Mouse (Mus musculus): Measurements from ENCODE around the gene Txnrd1. TPM values are rescaled to one million over a fixed set of nuclear protein-coding genes. Genes with fewer than 3 reads are reported as not detected.
A peak's percentile ranks its signal among the peaks of the same experiment; 100 is the strongest.

Txnrd1 gene
- polyA plus RNA-seq, 1 experiment from 2014 or later: 89.1 TPM

GRCm38 (mm10) chr10:82858032-82858680 is 24.4 kb downstream of the Txnrd1 start:
- no peak overlapping the region for H3K9ac ChIP-seq (replicated peaks)

DNA sequence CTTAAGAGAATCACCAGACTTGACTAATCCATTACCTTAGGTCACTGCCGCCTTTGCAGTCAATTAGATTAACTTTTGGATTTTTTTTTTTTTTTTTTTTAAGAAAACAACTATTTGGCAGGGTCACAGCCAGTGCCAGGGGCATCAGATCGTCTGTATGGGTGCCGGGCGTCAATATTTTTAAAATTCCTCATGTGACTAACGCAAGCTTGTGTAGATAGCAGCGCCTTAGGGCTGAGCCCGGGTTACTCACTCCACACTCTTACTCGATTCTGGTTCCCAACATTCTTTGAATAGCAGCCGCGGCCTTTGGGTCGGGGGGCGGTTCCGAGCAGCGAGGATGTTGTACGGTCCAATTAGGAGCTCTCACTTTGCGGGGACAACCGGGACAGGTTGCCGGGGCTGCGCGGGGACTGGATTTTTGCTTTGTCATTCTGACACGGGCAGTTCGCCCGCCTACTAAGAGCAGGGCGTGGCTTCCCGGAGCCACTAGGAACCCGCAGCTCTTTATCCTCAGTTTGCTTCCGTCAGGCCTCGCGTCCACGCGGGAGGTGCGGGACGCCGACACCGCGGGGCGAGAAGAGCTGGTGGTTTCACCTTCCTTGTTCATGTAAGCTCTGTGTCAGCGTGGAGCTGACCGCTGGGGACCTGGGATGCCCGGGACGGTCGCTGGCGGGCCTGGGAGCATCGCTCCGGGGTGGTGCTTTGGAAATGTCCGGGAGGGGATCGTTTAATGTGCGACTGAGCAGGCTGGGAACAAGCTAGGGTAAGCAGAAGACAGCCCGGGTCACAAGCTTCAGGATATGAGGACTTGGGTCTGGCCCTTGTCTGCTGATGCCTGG is 25.2 kb downstream of the Txnrd1 start:
- Histone ChIP-seq H3K9ac (replicated peaks) (peak overlapping the region; percentile 63), H3K4me1 (peaks cover 38% of the 10 kb centered on the region), H3K27me3 (replicated peaks) (no peaks in the 10 kb centered on the region), H3K9me3 (replicated peaks) (no peaks in the 10 kb centered on the region), H3K36me3 (peaks cover 1% of the 10 kb centered on the region; the same call in 1 of the 2 replicates), H3K4me2 (peak overlapping the region; percentile 79), H3K4me3 (replicated peaks) (peak overlapping the region; percentile 50), H3K27ac (replicated peaks) (peak overlapping the region; percentile 87)
- peak; percentile 86 for ATAC-seq (ENCODE audit: low FRiP score)
- under 1% methylated on average over 49 of the region's 49 CpGs for WGBS

More at GRCm38 (mm10) chr10:82858032-82858680, 24.4 kb downstream of the Txnrd1 start:
- H3K27ac ChIP-seq (replicated peaks): peak overlapping the region; percentile 87; the same call in 1 of the 2 replicates
- ATAC-seq (ENCODE audit: low FRiP score): no peak
- H3K4me1 ChIP-seq: peaks cover 31% of the 10 kb centered on the region
- H3K27me3 ChIP-seq (replicated peaks): no peaks in the 10 kb centered on the region
- WGBS: 59% methylated on average over 10 of the region's 10 CpGs
- no peaks in the 10 kb centered on the region for H3K36me3 ChIP-seq
- peak overlapping the region; percentile 79 for H3K4me2 ChIP-seq
- H3K4me3 ChIP-seq (replicated peaks): peak overlapping the region; percentile 50
- no peaks in the 10 kb centered on the region for H3K9me3 ChIP-seq (replicated peaks)

DNA sequence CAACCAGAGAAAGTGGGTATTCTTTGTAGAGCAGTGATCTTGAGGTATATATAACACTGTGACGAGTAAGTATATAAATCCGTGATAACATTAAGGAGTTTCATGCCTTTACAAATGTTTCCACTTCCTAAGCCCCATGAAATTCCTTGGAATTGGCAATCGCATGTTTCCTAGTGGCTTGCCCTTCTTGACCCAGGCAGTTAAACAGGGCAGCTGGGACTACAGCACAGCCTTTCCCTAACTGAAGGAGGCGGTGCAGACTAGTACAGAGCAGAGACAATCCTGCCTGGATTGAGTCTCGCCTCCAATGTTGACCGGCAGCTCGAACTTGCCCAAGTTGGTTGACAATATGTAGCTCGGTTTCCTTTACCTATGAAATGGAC is 25.8 kb downstream of the Txnrd1 start:
- Histone ChIP-seq H3K4me2 (peak overlapping the region; percentile 79), H3K36me3 (peaks cover 7% of the 10 kb centered on the region; the same call in 1 of the 2 replicates), H3K27ac (replicated peaks) (peak overlapping the region; percentile 87), H3K9ac (replicated peaks) (peak overlapping the region; percentile 63), H3K4me3 (replicated peaks) (peak overlapping the region; percentile 50), H3K27me3 (replicated peaks) (no peaks in the 10 kb centered on the region), H3K4me1 (peaks cover 41% of the 10 kb centered on the region), H3K9me3 (replicated peaks) (no peaks in the 10 kb centered on the region)
- WGBS: 0% methylated on average over 8 of the region's 8 CpGs
- ATAC-seq (ENCODE audit: low FRiP score): peak; percentile 75

DNA sequence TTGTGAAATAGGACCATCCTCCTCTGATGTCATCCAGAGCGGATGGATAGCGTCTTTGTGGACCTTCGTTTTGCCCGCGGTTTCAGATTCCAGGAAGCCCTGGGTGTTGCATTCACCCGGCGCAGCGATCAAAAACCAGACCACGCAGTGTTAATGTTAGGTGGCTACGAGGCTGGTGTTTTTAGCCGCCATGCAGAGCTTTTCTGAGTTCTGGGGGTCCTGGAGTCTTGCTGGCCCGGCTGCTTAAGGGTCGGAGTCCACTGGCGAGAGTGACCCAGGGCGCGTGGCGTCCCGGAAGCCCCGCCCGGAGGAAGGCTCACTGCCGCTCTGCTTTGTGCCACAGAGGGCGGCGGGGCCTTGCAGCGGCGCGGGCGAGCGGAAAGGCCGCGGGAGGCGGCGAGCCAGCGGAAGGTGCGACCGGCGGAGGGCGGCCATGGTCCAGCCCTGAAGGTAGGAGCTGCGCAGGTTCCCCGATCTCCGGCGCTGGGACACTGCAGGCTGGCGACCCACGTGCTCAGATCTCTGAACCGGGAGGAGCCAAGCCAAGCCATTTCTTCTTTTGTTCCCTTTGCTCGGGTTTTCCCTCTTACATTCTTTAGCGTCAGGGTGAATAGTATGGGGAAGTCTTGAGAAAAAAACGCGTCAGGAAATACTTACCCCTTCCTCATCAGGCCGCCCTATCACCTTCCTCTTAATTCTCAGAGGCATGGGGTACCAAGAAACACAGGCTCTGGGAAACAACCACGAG is 26.6 kb downstream of the Txnrd1 start:
- Histone ChIP-seq H3K9ac (replicated peaks) (peak overlapping the region; percentile 63), H3K4me3 (replicated peaks) (peak overlapping the region; percentile 50), H3K36me3 (peaks cover 12% of the 10 kb centered on the region; the same call in 1 of the 2 replicates), H3K27ac (replicated peaks) (peak overlapping the region; percentile 84), H3K4me2 (peak overlapping the region; percentile 79), H3K27me3 (replicated peaks) (no peaks in the 10 kb centered on the region), H3K4me1 (peaks cover 41% of the 10 kb centered on the region), H3K9me3 (replicated peaks) (no peaks in the 10 kb centered on the region)
- 0% methylated on average over 50 of the region's 50 CpGs for WGBS
- peak; percentile 56 for ATAC-seq (ENCODE audit: low FRiP score)

DNA sequence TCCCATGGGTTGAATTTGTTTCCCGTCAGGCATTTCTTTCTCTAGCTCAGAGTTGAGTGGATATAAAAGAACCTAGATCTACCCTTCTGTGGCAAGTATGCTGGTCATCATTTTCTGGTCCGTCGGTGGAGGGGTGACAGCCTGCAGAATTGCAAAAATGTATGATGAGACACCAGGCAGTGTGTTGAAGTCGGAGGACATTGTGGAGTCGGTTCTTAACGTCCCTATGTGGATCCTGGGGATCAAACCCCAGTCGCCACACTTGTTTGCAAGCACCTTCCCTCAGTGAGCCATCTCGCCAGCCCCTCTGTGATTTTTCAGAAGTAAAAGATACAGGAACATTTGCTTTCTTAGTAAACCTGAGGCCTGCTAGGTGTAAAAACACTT is 27.2 kb downstream of the Txnrd1 start:
- Histone ChIP-seq H3K9me3 (replicated peaks) (no peaks in the 10 kb centered on the region), H3K4me1 (peaks cover 42% of the 10 kb centered on the region), H3K36me3 (peaks cover 12% of the 10 kb centered on the region; the same call in 1 of the 2 replicates), H3K27ac (replicated peaks) (peak overlapping the region; percentile 84), H3K4me3 (replicated peaks) (peak overlapping the region; percentile 50), H3K27me3 (replicated peaks) (no peaks in the 10 kb centered on the region), H3K9ac (replicated peaks) (peak overlapping the region; percentile 63), H3K4me2 (peak overlapping the region; percentile 79)
- ATAC-seq (ENCODE audit: low FRiP score): no peak
- 3% methylated on average over 8 of the region's 8 CpGs for WGBS

GRCm38 (mm10) chr10:82863106-82863680 is 29.4 kb downstream of the Txnrd1 start:
- Histone ChIP-seq H3K36me3 (peaks cover 19% of the 10 kb centered on the region), H3K4me1 (peaks cover 45% of the 10 kb centered on the region), H3K9me3 (replicated peaks) (no peaks in the 10 kb centered on the region), H3K4me2 (peak overlapping the region; percentile 79), H3K27ac (replicated peaks) (no peak overlapping the region; the same call in 1 of the 2 replicates), H3K27me3 (replicated peaks) (no peaks in the 10 kb centered on the region), H3K9ac (replicated peaks) (0 out of 2 replicates have a peak overlapping the region, but pooled peaks have one; percentile 5), H3K4me3 (replicated peaks) (no peak overlapping the region)
- ATAC-seq (ENCODE audit: low FRiP score): no peak
- WGBS: 60% methylated on average over 5 of the region's 5 CpGs

GRCm38 (mm10) chr10:82863827-82864226 is 30.1 kb downstream of the Txnrd1 start:
- no peak overlapping the region for H3K4me2 ChIP-seq
- peaks cover 41% of the 10 kb centered on the region for H3K4me1 ChIP-seq
- H3K9ac ChIP-seq (replicated peaks): no peak overlapping the region
- no peaks in the 10 kb centered on the region for H3K9me3 ChIP-seq (replicated peaks)
- H3K36me3 ChIP-seq: peaks cover 19% of the 10 kb centered on the region
- no peaks in the 10 kb centered on the region for H3K27me3 ChIP-seq (replicated peaks)
- no peak for ATAC-seq (ENCODE audit: low FRiP score)
- no peak overlapping the region for H3K4me3 ChIP-seq (replicated peaks)
- WGBS: 67% methylated on average over 7 of the region's 7 CpGs
- no peak overlapping the region for H3K27ac ChIP-seq (replicated peaks)

- Histone ChIP-seq H3K4me2 (0 out of 2 replicates have a peak within 1 kb of the TSS, but pooled peaks have one; percentile 6), H3K9ac (replicated peaks) (no peak within 1 kb of the TSS), H3K9me3 (replicated peaks) (no peaks in the 10 kb centered on the region), H3K4me1 (peaks cover 32% of the 10 kb centered on the region), H3K36me3 (peaks cover 19% of the 10 kb centered on the region), H3K4me3 (replicated peaks) (no peak within 1 kb of the TSS), H3K27ac (replicated peaks) (no peak within 1 kb of the TSS), H3K27me3 (replicated peaks) (no peaks in the 10 kb centered on the region)
- peak; percentile 54; the same call in 1 of the 2 replicates for ATAC-seq (ENCODE audit: low FRiP score)
- WGBS: 63% methylated on average over 9 of the region's 9 CpGs
Measured at GRCm38 (mm10) chr10:82866356-82866755, 32.6 kb downstream of the Txnrd1 start, which contains the start of gene Eid3. Eid3 (plus strand) TSS chr10:82866626.

DNA sequence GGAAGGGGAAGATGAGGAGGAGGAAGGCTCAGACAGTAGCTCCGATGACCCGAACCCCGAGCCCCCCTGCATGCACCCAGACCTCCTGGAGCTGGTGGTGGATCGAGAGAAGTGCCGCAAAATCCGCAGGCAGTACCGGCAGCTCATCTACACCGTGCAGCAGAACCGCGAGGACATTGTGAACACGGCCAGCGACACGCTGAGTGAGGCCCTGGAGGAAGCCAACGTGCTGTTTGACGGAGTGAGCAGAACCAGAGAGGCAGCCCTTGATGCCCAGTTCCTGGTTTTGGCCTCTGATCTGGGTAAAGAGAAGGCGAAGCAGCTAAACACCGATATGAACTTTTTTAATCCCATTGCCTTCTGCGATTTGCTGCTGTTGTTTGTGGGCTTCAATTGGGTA is 33.1 kb downstream of the Txnrd1 start:
- no peak overlapping the region for H3K9ac ChIP-seq (replicated peaks)
- ATAC-seq (ENCODE audit: low FRiP score): no peak
- H3K27ac ChIP-seq (replicated peaks): no peak overlapping the region
- H3K27me3 ChIP-seq (replicated peaks): no peaks in the 10 kb centered on the region
- H3K9me3 ChIP-seq (replicated peaks): no peaks in the 10 kb centered on the region
- 83% methylated on average over 18 of the region's 18 CpGs for WGBS
- H3K36me3 ChIP-seq: peaks cover 19% of the 10 kb centered on the region
- no peak overlapping the region for H3K4me3 ChIP-seq (replicated peaks)
- 0 out of 2 replicates have a peak overlapping the region, but pooled peaks have one; percentile 6 for H3K4me2 ChIP-seq
- peaks cover 27% of the 10 kb centered on the region for H3K4me1 ChIP-seq

DNA sequence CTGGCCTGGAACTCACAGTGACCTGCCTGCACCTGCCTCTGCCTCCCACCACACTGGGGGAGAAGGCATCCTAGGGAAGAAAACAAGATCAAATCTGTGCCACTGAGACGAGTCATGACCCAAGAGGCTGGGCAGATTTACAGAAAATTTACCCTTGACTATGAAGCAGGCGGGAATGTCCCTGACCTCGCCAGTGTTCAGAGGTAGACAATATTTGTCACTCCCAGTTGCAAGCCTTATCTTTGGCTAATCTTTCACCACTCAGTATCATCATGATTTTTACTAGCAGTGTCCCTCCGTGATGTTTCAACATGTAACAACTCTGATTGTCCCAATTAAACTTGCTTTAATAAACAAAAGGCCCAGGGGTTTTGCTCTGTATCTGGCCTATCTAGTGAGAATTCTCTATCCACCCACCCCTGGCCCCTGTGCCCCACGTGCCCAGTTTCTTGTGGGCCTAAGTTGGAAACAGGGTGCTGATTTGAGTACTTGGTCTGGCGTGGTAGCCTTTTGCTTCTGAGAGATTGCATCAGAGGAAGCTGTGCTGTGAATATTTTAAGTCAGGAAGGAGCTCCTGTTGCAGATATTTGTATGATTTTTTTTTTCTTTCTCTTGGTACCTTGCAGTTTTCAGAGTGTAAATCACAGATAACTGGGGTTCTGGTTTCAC is 34.8 kb downstream of the Txnrd1 start:
- Histone ChIP-seq H3K36me3 (peaks cover 19% of the 10 kb centered on the region), H3K27ac (replicated peaks) (no peak overlapping the region), H3K9ac (replicated peaks) (no peak overlapping the region), H3K4me1 (peaks cover 10% of the 10 kb centered on the region), H3K4me2 (no peak overlapping the region), H3K4me3 (replicated peaks) (no peak overlapping the region), H3K27me3 (replicated peaks) (no peaks in the 10 kb centered on the region), H3K9me3 (replicated peaks) (no peaks in the 10 kb centered on the region)
- 90% methylated on average over 6 of the region's 6 CpGs for whole genome bisulfite sequencing
- ATAC-seq (ENCODE audit: low FRiP score): no peak

Measured in neural tube, embryonic 15.5 days (tissue).